Mouse (Mus musculus) MEL (cell line): Measurements from ENCODE around the gene Ryr1. TPM values are rescaled to one million over a fixed set of nuclear protein-coding genes. Genes with fewer than 3 reads are reported as not detected.

ENCODE experiments used
- DNase-seq: peaks from one replicate; pipeline ENCODE4 v3.0.0; 2011; ENCODE audit warnings: low read depth, low spot score
- H3K27ac ChIP-seq: 2 replicates; pipeline ENCODE4 v1.5.1; 2012; ENCODE audit warnings: low read depth, mild to moderate bottlenecking, control low read depth, low read length, moderate library complexity; ENCODE audit not compliant: control insufficient read depth
- H3K27me3 ChIP-seq, 2 experiments: fragments of 150-350 bp in 1 of 2; sonication (generic) in 1 of 2; 2 replicates each; pipeline ENCODE4 v1.6.1; 2012; ENCODE audit warnings: low read length in 2 of 2, mild to moderate bottlenecking in 2 of 2, improper control_type of control experiment in 1 of 2, moderate library complexity in 1 of 2; ENCODE audit not compliant: insufficient read depth in 2 of 2, control insufficient read depth in 1 of 2
- H3K36me3 ChIP-seq, 2 experiments: 2 replicates each; pipeline ENCODE4 v1.6.1; 2012 to 2014; ENCODE audit warnings: low read length in 2 of 2, improper control_type of control experiment in 1 of 2, inconsistent platforms in 1 of 2, mild to moderate bottlenecking in 1 of 2; ENCODE audit not compliant: insufficient read depth in 2 of 2, control insufficient read depth in 1 of 2
- H3K4me1 ChIP-seq, 2 experiments: fragments of 150-350 bp in 1 of 2; sonication (generic) in 1 of 2; 2 replicates each; pipeline ENCODE4 v1.6.1; 2012; ENCODE audit warnings: low read length in 2 of 2, improper control_type of control experiment in 1 of 2, mild to moderate bottlenecking in 1 of 2; ENCODE audit not compliant: insufficient read depth in 2 of 2, control insufficient read depth in 1 of 2
- H3K4me3 ChIP-seq, 2 experiments: fragments of 150-350 bp in 1 of 2; sonication (generic) in 1 of 2; 2 replicates each; pipeline ENCODE4 v1.5.1; 2012; ENCODE audit warnings: low read depth in 2 of 2, low read length in 2 of 2, mild to moderate bottlenecking in 2 of 2, moderate library complexity in 2 of 2, control low read depth in 1 of 2, improper control_type of control experiment in 1 of 2; ENCODE audit not compliant: control insufficient read depth in 1 of 2, insufficient read depth in 1 of 2
- H3K79me2 ChIP-seq: 2 replicates; pipeline ENCODE4 v1.6.1; 2012; ENCODE audit warnings: mild to moderate bottlenecking, low read length, moderate library complexity; ENCODE audit not compliant: control insufficient read depth, poor library complexity, insufficient read depth
- H3K9ac ChIP-seq: 2 replicates; pipeline ENCODE4 v1.6.1; 2012; ENCODE audit warnings: low read depth, mild to moderate bottlenecking, control low read depth, low read length, moderate library complexity; ENCODE audit not compliant: control insufficient read depth, poor library complexity, severe bottlenecking
- H3K9me3 ChIP-seq: fragments of 150-350 bp; sonication (generic); replicated peaks from 2 replicates; pipeline ENCODE4 v1.6.1; 2012; ENCODE audit warnings: mild to moderate bottlenecking, low read length, improper control_type of control experiment, moderate library complexity; ENCODE audit not compliant: insufficient read depth
- CHD1 ChIP-seq: IDR thresholded peaks from 2 replicates; pipeline ENCODE4 v1.6.1; 2012; ENCODE audit warnings: low read depth, mild to moderate bottlenecking, inconsistent platforms, low read length, improper control_type of control experiment
- CTCF ChIP-seq, 3 experiments: IDR thresholded peaks in 2 of 3; conservative IDR thresholded peaks in 1 of 3; 2 replicates each; pipeline ENCODE4 v1.5.1; 2011 to 2012; ENCODE audit warnings: low read length in 3 of 3, low read depth in 2 of 3, mild to moderate bottlenecking in 2 of 3, improper control_type of control experiment in 1 of 3, inconsistent platforms in 1 of 3, mixed read lengths in 1 of 3, moderate library complexity in 1 of 3; ENCODE audit not compliant: control insufficient read depth in 1 of 3, insufficient read depth in 1 of 3, poor library complexity in 1 of 3, severe bottlenecking in 1 of 3
- ETS1 ChIP-seq: IDR thresholded peaks from 2 replicates; pipeline ENCODE4 v1.6.1; 2012; ENCODE audit warnings: low read depth, mild to moderate bottlenecking, inconsistent platforms, low read length, improper control_type of control experiment, moderate library complexity
- GABPA ChIP-seq: IDR thresholded peaks from 2 replicates; pipeline ENCODE4 v1.6.1; 2012; ENCODE audit warnings: low read depth, mild to moderate bottlenecking, inconsistent platforms, low read length, improper control_type of control experiment, moderate library complexity
- JUND ChIP-seq: IDR thresholded peaks from 2 replicates; pipeline ENCODE4 v1.6.1; 2011; ENCODE audit warnings: low read depth, mild to moderate bottlenecking, improper control_type of control experiment, low read length
- KAT2A ChIP-seq: conservative IDR thresholded peaks from 2 replicates; pipeline ENCODE4 v1.6.1; 2012; ENCODE audit warnings: low read depth, low read length, improper control_type of control experiment, inconsistent platforms
- MAFK ChIP-seq: IDR thresholded peaks from 2 replicates; pipeline ENCODE4 v1.6.1; 2011; ENCODE audit warnings: low read depth, mild to moderate bottlenecking, low read length, improper control_type of control experiment, borderline replicate concordance
- MAX ChIP-seq: IDR thresholded peaks from 2 replicates; pipeline ENCODE4 v1.6.1; 2011; ENCODE audit warnings: low read length, improper control_type of control experiment
- MAZ ChIP-seq: IDR thresholded peaks from 2 replicates; pipeline ENCODE4 v1.6.1; 2012; ENCODE audit warnings: low read depth, mild to moderate bottlenecking, inconsistent platforms, low read length, improper control_type of control experiment
- MXI1 ChIP-seq: IDR thresholded peaks from 2 replicates; pipeline ENCODE4 v1.6.1; 2011; ENCODE audit warnings: mild to moderate bottlenecking, low read depth, low read length, improper control_type of control experiment
- NELFE ChIP-seq: IDR thresholded peaks from 2 replicates; pipeline ENCODE4 v1.6.1; 2011; ENCODE audit warnings: low read depth, low read length, improper control_type of control experiment
- POLR2A ChIP-seq, 2 experiments: IDR thresholded peaks; 2 replicates each; pipeline ENCODE4 v1.6.1; 2011 to 2012; ENCODE audit warnings: low read length in 2 of 2, mild to moderate bottlenecking in 2 of 2, control low read depth in 1 of 2, improper control_type of control experiment in 1 of 2, low read depth in 1 of 2, moderate library complexity in 1 of 2; ENCODE audit not compliant: control insufficient read depth in 1 of 2, insufficient read depth in 1 of 2, poor library complexity in 1 of 2
- RAD21 ChIP-seq: IDR thresholded peaks from 2 replicates; pipeline ENCODE4 v1.6.1; 2011; ENCODE audit warnings: mild to moderate bottlenecking, low read depth, low read length, improper control_type of control experiment
- SIN3A ChIP-seq: IDR thresholded peaks from 2 replicates; pipeline ENCODE4 v1.6.1; 2012; ENCODE audit warnings: low read length, improper control_type of control experiment, inconsistent platforms
- TCF12 ChIP-seq: IDR thresholded peaks from 2 replicates; pipeline ENCODE4 v1.6.1; 2014; ENCODE audit warnings: low read depth, mild to moderate bottlenecking, inconsistent platforms, low read length, improper control_type of control experiment, moderate library complexity
- UBTF ChIP-seq: IDR thresholded peaks from 2 replicates; pipeline ENCODE4 v1.6.1; 2012; ENCODE audit warnings: low read depth, mild to moderate bottlenecking, inconsistent platforms, low read length, improper control_type of control experiment, moderate library complexity, borderline replicate concordance; ENCODE audit not compliant: insufficient read depth
- USF2 ChIP-seq, 2 experiments: IDR thresholded peaks; 2 replicates each; pipeline ENCODE4 v1.6.1; 2011 to 2012; ENCODE audit warnings: improper control_type of control experiment in 2 of 2, low read length in 2 of 2, borderline replicate concordance in 1 of 2, inconsistent platforms in 1 of 2, low read depth in 1 of 2, mild to moderate bottlenecking in 1 of 2; ENCODE audit not compliant: insufficient read depth in 1 of 2
- ZC3H11A ChIP-seq: IDR thresholded peaks from 2 replicates; pipeline ENCODE4 v1.6.1; 2012; ENCODE audit warnings: low read depth, mild to moderate bottlenecking, inconsistent platforms, low read length, improper control_type of control experiment
- ZKSCAN1 ChIP-seq: IDR thresholded peaks from 2 replicates; pipeline ENCODE4 v1.6.1; 2012; ENCODE audit warnings: low read depth, mild to moderate bottlenecking, inconsistent platforms, low read length, improper control_type of control experiment, moderate library complexity
- ZMIZ1 ChIP-seq: IDR thresholded peaks from 2 replicates; pipeline ENCODE4 v1.6.1; 2012; ENCODE audit warnings: low read depth, mild to moderate bottlenecking, inconsistent platforms, low read length, improper control_type of control experiment, moderate library complexity
- ZNF384 ChIP-seq: IDR thresholded peaks from 2 replicates; pipeline ENCODE4 v1.6.1; 2012; ENCODE audit warnings: low read depth, mild to moderate bottlenecking, inconsistent platforms, low read length, improper control_type of control experiment
- polyA plus RNA-seq, 2 experiments: library from polyadenylated mRNA; stranded (reverse) in 1 of 2; unstranded in 1 of 2; fragments of >175 nt in 1 of 2; fragments of >200 nt in 1 of 2; gene quantifications; 2 replicates each; pipeline versions ENCODE4 v1.2.1 to v1.2.4; 2012; ENCODE audit warnings: low replicate concordance in 2 of 2, low read depth in 1 of 2; ENCODE audit not compliant: insufficient read length in 2 of 2, insufficient read depth in 1 of 2, missing spikeins in 1 of 2
- total RNA-seq: library from RNA; depleted of rRNA; stranded (reverse); fragments of 300-350 nt; gene quantifications from 2 replicates; pipeline ENCODE4 v1.2.3, GENCODE M21; 2012

The Ryr1 gene
- total and polyA plus RNA-seq, 3 experiments, result 0.27 to 0.54 TPM; not detected in 1

DNA sequence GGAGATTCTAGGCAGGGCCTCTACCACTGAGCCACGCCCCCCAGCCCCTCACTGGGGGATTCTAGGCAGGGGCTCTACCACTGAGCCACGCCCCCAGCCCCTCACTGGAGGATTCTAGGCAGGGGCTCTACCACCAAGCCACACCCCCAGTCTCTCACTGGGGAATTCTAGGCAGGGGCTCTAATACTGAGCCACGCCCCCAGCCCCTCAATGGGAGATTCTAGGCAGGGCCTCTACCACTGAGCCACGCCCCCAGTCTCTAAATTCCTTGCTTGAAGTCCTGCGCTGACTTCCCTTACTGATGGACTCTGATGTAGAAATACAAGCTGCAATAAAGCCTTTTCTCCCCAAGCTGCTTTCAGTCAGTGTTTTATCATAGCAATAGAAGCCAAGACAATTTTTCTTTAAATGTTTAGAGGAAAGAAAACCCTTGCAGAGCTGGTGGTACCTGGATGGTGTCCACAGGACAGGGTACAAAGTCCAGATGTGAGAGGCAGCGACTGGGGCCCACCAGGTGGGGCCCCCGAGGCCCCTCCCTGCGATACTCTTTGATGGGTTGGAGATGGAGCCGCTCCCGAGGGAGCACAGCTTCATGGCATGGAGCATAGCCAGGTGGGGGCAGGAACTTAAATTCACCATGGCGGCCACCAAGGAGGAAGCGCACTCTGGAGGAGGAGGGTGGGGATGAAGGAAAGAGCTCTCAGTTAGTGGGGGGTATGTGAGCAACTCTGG, 23.5 kb downstream of the Ryr1 start:
- Histone ChIP-seq H3K9me3 (no peaks in the 10 kb centered on the region), H3K4me1 (no peaks in the 10 kb centered on the region), H3K79me2 (no peaks in the 10 kb centered on the region), H3K27me3 (no peaks in the 10 kb centered on the region), H3K36me3 (no peaks in the 10 kb centered on the region), H3K4me3 (no peak overlapping the region), H3K9ac (no peak overlapping the region), H3K27ac (no peak overlapping the region)
- DNase-seq, result no peak
- no peak for TF ChIP-seq KAT2A
- TF ChIP-seq MXI1, result no peak
- no peak for TF ChIP-seq USF2 (IDR thresholded peaks at IDR 0.05; ENCODE audit: borderline replicate concordance in 1 of 2, insufficient read depth in 1 of 2, low read depth in 1 of 2, low read length in 2 of 2)
- TF ChIP-seq ZNF384, result no peak
- no peak for TF ChIP-seq ZKSCAN1
- no peak for TF ChIP-seq GABPA

DNA sequence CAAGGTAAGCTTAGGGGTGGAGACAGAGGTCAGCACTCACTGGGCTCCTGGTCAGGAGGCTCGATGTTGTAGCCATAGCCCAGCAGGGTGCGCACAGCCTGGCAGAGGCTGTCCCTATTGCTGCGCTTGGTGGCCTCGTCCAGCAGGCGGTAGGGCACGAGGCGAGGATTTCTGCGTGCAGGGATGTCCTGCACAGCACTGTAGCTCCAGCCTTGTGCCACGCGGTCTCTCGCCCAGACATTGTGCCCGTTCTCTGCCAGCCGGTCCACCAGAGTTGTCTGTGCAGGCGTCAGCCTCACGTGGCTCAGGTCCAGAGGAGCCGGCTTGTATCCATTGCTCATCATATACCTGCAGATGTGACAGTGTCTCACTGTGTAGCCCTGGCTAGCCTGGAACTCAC, 27.8 kb downstream of the Ryr1 start:
- no peaks in the 10 kb centered on the region for H3K4me1 ChIP-seq
- H3K79me2 ChIP-seq, result no peaks in the 10 kb centered on the region
- no peaks in the 10 kb centered on the region for H3K9me3 ChIP-seq
- no peaks in the 10 kb centered on the region for H3K27me3 ChIP-seq
- no peak overlapping the region for H3K4me3 ChIP-seq
- DNase-seq, result no peak
- H3K9ac ChIP-seq, result no peak overlapping the region
- TF ChIP-seq RAD21, result no peak
- TF ChIP-seq MAZ, result no peak
- no peak for TF ChIP-seq KAT2A
- TF ChIP-seq ZNF384, result no peak
- no peak for TF ChIP-seq UBTF
- no peak for TF ChIP-seq JUND
- no peak for TF ChIP-seq ZC3H11A
- TF ChIP-seq MAFK, result no peak
- no peak for TF ChIP-seq CHD1
- no peak for TF ChIP-seq TCF12
- TF ChIP-seq ETS1, result no peak
- no peak for TF ChIP-seq SIN3A
- no peak for TF ChIP-seq POLR2A (IDR thresholded peaks at IDR 0.05; ENCODE audit: control insufficient read depth in 1 of 2, insufficient read depth in 1 of 2, low read depth in 1 of 2, low read length in 2 of 2, poor library complexity in 1 of 2)
- no peak for TF ChIP-seq ZMIZ1
- TF ChIP-seq MAX, result no peak
- TF ChIP-seq CTCF (IDR thresholded peaks at IDR 0.05 in 2 of 3, conservative IDR thresholded peaks at IDR 0.05 in 1 of 3; ENCODE audit: control insufficient read depth in 1 of 3, insufficient read depth in 1 of 3, low read depth in 2 of 3, low read length in 3 of 3, poor library complexity in 1 of 3, severe bottlenecking in 1 of 3), result no peak
- TF ChIP-seq NELFE, result no peak
- no peak overlapping the region for H3K27ac ChIP-seq
- H3K36me3 ChIP-seq, result no peaks in the 10 kb centered on the region
